Mouse (Mus musculus): ENCODE results near the gene Cbx8.

Gene Cbx8

DNA sequence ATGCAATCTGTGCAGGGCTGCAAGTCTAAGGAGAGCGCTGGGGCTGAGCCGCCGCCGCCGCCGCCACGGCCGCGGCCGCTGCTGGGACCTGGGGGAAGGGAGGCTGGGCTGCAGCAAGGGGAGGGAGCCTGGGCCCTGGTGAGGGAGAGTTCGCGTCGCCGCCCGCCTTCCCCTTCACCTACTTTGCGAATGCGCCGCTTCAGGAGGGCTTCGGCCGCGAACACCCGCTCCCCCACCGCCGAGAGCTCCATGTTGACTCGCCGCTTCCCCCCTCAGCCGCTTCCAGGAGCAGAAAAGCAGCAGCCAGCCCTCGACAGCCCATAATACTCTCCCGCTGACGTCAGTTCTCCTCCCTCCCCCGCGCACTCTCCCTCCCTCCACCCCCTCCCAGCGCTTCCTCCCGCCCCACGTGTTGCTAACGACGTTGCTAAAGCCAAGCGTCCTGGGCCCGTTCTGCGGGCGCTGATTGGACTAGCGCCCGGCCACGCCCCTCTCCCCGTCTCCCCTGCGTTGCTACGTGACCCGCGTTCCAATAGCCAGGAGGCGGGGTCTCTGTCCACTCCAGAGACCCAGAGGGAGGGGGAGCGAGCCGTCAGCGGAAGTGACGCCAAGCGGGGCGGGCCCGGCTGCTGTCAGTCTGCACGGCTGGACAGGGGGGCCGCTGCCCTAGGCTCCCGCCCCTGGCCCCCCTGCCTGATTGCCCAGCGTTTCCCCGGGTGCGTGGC, at the start of gene Cbx8:
Gene Cbx8, minus strand, starts transcription at position 370 of the 725 bp plus-strand sequence.
- DNase-seq (ENCODE audit: low spot score in 2 of 2) = peak; percentile 99

- peak in 1 of 2 experiments; percentile 17 for DNase-seq (ENCODE audit: low spot score in 2 of 2)
Measured at GRCm38 (mm10) chr11:119090076-119090960, 49.5 kb upstream of the Cbx8 start.

DNA sequence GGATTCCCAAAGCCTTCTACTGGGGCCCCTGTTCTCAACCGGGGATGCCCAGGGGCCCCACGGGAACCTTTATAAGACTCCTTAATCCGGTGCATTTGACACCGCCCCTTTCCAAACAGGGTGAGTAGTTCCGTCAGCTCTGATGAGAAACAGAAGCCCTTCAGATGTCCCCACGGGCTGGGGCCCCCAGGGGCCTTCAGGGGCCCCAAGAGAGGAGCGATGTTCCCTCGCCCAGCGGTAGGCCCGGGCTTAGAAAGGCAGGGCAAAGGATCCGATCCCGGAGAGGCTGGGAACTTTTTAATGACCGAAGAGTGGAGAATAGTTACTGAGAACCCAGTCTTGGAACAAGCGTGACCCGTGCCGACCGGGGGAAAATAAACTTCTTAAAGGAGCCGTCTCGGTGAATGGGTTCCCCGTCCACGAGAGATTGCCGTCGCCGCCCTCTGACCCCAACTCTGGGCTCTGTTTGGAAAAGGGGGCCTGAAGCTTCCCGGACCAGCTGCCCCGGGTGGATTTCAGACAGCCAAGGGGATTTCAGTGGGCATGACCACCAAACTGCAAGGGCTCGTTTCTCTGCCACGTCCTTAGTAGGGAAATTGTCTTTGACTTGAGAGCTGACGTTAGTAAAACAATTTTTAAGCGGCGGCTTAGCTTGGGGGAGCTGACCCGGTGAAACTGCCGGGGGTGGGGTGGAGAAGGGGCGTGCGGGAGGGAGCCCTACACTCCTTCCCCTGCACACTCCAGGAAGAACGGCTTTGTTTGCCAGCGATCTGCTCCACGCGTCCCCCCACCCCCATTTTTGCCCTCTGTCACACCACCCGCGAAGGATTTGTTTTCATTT, 48.7 kb upstream of the Cbx8 start:
- DNase-seq (ENCODE audit: low spot score in 2 of 2) = peak; percentile 70 to 75

DNA sequence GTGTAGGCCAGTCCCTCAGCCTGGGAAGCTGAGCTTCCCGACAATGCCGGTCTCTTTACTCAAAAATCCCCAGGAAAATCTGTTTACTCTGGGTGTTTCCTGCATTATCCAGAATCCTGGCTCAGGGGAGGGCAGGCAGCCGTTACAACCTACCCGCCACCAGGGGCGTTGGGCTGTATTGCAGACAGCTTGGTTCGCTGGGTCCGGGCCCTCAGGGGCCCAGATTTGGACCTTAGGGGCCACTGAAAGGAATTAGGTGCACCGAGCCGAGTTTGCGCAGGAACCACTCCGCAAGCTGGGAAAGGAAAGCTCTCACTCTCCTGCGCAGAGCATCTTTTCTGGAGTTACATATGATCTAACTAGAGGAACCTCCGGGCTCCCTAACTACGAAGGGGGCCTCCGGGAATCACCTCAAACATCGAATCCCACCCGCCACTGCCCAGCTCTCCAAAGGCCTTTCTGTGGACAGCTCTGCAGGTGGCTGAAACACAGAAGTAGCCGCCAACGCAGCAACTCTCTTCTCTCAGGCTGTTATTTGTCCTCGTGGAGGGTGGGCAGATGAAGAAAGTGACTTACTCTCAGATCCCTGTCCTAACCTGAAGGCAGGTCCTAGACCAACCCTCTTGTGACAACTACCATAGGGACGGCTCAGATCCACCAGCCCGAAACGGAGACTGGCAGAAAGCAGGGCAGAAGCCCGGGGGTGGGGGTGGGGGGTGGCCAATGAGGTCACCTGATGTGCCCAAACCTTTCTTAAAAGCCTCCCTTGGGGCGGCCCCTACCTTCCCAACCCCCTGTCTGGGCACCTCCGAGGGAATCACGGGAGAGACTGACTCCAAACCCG, 47.8 kb upstream of the Cbx8 start:
- no peak for DNase-seq (ENCODE audit: low spot score in 2 of 2)

GRCm38 (mm10) chr11:119087301-119088082, 46.7 kb upstream of the Cbx8 start:
- peak in 1 of 2 experiments; percentile 37 for DNase-seq (ENCODE audit: low spot score in 2 of 2)

DNA sequence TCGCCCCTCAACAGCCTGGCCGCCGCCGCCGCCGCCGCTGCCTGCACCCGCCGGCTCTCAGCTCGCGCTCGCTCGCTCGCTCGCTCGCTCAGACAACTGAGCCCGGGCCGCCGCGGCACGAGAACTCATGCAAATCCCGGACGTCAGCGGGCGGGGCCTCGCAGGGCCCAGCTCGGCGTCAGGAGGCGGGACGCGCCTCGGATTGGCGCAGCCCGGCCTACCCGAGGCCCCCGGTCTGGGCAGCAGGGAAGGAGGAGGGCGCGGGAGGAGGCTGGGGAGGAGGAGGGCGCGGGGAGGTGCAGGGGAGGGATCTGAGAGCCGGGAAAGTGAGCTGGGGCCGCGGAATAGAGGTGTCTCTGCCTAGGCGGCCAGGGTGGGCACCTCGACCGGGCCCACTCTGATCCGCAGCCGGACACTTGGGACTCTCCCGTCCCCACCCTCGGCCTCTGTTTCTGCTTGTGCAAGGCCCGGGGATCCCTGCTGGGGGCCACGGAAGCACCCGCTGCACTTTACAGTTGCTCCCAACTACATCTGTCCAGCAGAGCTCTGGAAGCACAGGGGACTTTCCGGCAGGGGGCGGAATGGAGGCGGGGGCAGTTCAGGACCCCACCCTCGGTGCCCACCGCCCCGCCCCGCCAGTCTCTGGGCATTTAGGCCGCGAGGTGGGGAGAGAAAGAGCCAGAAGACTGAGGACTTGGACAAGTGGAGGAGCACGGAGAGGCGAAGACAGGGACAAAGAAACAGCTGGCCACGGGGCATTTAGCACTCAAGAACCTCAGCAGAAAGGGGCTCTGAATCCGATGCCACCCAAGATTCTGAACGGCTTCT, 45.6 kb upstream of the Cbx8 start, which contains the start of gene Cbx4:
Gene Cbx4, minus strand, starts transcription at position 78 of the 828 bp plus-strand sequence.
- DNase-seq (ENCODE audit: low spot score in 2 of 2) = peak; percentile 92 to 94

GRCm38 (mm10) chr11:119085279-119086062, 44.7 kb upstream of the Cbx8 start:
- peak; percentile 49 to 60 for DNase-seq (ENCODE audit: low spot score in 2 of 2)

- peak in 1 of 2 experiments; percentile 30 for DNase-seq (ENCODE audit: low spot score in 2 of 2)
Measured at GRCm38 (mm10) chr11:119084446-119085278, 43.9 kb upstream of the Cbx8 start.

GRCm38 (mm10) chr11:119083724-119084445, 43.1 kb upstream of the Cbx8 start:
- peak; percentile 45 to 62 for DNase-seq (ENCODE audit: low spot score in 2 of 2)

- DNase-seq (ENCODE audit: low spot score in 2 of 2) = peak in 1 of 2 experiments; percentile 25
Measured at GRCm38 (mm10) chr11:119082638-119083599, 42.1 kb upstream of the Cbx8 start.

DNA sequence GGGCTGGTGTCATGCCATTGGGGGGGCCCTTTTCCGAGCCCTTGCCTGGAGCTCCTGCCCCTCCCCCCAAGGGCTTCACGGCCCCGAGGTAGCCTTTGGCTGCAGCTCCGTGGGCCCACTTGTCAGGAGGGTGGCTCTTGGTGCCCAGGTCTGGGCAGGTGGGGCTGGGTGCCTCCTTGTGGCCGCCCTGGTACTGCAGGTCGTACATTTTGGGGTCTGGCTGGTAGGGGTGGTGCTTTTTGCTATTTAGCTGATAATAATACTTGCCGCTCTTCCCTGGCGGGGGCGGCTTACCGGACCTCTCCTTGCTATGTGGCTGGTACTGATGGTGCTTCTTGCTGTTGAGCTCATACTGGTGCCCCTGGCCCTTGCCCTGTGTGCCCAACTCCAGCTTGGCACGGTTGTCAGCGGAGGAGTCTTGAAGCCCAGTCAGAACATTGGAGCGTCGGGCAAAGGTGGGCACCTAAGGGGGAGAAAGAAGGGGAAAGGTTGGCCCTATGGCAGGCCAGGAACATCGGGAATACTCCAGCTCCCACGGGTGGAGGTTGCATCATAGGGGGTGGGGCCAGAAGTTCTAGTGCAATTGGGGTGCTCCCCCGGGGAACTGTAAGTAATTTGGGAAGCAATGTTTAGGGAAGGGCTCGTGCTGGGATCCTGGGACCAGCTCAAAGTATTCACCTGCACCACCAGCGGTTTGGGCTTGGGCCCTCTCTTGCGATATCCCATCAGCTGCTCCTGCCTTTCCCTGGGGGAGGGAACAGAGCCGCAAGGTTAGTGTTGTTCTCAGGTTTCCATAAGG, 41.3 kb upstream of the Cbx8 start:
- peak in 1 of 2 experiments; percentile 41 for DNase-seq (ENCODE audit: low spot score in 2 of 2)

DNA sequence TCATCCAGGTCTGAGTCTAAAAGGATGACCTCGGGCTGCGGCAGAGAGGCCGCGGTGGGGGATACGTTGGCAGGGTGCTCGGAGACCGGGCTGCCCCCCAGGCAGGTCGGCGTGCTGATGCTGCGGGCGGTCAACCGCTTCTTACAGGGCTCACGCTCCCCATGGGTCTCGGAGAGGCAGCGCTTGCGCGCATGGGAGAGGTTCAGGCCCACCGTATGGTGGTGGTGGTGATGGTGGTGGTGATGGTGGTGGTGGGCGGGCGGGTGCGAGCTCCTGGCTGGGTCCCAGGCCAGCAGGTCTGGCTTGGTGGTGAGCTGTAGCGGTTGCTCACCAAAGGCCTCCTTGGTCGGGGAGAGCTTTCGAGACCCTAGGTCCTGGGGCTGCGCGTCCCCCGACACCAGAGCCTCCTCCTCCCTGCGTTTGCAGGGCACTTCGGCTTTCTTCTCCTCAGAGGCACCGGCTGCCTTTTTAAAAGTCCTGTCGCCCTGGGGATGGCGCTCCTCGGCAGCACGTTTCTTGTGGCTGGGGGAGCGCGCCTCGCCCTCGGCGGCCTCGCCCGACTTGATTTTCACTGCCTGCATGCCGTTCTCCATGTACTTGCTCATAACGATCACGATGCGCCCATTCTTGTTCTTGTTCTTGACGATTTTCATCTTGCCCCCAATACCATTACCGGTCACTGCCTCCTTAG, 40.5 kb upstream of the Cbx8 start:
- no peak for DNase-seq (ENCODE audit: low spot score in 2 of 2)

DNA sequence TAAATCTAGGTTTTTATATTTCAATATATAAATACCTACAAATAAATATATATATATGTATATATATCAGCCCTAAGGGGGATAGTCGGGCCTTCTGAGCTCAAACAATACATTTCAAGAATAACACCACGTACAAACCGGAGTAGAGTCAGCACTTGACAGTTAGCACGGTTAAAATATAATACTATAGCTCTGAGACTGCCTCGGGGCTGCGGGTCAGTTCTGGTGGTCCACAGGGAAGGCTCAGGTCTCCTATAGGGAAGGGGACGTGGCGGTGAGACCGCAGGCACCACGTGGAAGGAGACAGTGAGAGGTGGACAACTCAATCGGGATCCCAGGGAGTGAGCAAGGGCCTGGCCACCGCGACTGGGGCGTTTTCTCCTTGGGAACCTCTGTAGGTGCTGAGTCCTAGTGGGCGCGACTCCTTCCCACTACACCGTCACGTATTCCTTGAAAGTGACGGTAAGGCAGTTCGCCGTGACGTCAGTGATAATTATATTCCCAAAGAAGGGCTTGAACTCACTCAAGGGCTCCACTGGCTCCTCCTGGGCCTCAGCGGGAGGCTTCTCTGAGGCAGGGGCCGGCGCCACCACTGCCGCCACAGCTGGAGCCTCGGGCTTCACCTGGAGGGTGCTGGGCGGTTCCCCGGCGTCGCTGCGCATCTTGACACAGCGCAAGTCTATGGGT, 39.8 kb upstream of the Cbx8 start:
- no peak for DNase-seq (ENCODE audit: low spot score in 2 of 2)

Measured in spleen, postnatal 36 days (tissue).